Mouse (Mus musculus) cerebellum, adult 11-12 months (tissue): ENCODE measurements around the gene A930009A15Rik.

Experiments
- DNase-seq: peaks from one replicate; pipeline ENCODE4 v3.0.0; 2022

Gene A930009A15Rik

DNA sequence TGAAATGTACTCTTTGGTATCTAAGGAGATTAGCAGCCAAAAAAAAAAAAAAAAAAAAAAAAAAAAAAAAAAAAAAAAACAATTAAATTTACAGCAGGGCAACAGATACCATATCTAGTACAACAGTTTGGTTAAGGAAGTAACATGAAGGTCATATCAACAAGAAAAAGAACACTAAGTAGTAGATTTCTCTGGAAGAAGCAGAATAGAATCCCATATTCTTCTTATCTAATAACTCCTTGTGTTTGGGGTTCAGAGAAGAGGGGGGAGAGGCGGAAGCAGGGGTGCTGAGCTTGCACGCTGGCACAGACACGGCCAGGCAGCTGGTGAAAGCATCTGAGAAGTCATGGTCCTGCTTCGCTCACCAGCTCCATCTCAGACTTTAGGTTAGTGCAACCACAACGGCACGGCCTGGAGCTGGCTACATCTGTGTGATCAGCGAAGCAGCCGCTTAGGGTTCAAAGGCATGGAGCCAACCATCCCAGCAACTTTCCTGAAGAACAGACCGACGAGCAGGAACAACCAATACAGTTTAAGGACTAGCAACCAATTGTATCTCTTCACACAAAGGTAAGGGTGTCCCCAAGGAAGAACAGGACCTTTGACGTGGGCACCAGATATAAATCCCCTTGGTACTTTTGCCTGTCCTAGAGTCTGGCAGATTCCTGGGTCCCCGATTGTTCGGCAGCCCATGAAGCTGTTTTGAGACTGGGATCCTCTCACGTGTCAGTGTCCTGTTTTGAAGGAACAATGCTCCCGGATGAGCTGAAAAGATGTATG lies at the start of gene A930009A15Rik:
Gene A930009A15Rik, plus strand, starts transcription at position 275 of the 780 bp plus-strand sequence.
- no peak for DNase-seq

DNA sequence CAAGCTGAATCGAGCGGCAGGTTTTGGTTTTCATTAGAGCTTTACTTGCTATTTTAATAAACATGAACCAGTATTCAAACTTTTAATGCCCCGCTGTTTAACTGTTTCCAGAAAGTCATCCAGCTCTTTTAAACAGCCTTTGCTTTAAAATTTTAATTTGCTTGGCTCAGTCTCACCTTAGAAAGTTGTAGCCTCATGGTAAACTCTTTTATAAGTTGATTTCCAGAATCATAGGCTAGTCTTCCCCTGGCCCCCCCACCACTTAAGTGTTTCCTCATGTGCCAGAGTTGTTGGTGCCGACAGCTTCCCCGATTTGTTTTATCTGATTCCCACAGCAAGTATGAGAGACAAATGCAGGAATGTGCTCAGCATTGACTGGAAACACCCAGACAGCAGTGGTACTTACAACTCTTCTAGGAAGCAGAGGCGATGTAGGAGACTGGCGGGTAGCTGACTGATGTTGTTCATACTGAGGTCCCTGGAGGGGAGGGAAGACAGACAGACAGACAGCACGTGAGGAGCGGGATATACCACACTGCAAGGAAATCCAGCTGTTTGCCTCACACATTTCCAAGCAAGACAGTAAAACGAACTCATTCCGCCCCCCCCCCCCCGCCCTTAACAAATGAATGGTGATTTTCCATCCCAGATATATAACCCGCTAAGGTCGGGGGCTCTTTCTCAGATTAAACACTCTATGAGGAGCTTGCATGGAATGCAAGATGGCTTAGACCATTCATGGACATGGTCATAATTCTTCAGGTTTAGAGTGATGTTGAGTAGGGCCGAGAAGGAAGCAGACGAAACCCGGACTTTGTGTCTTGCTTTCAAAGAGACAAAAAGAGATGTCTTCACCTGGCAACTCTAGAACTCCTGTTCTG lies 49.3 kb upstream of the A930009A15Rik start:
- DNase-seq: no peak

DNA sequence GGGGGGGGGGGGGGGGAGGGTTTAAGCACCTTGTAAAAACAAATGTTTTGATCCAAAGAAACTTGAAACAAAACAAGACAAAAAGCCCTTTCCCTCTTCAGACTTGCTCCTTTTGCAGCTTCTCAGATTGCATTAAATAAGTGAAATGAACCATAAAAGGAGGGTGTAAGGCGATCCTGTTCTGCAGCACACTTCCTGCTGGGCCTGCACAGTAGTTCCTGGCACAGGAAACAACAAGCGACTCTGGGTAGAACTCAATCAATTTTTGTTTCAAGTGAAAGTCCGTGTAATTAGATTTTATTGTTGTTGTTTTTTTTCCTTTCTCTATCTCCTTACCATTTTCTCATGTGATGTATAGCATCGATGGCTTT lies 48.7 kb upstream of the A930009A15Rik start:
- no peak for DNase-seq

DNA sequence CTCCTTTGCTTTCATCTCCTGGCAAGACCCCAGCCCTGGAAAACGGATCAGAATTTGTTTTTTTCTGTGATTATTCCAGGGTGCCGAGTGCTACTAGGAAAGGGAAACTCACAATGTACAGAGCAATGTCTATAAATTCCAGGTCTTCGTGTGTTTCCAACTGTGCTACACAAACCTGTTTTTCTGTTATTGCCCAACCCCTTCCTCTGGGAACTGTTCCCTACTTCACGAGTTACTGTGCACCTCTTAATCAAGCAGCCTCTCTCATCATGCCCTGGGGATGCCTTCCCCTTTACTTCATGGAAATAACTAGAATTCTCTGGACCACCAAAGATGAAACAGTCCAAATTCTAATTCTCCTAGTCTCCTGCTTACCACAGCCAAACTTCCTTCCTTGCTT lies 40.9 kb upstream of the A930009A15Rik start:
- no peak for DNase-seq

DNA sequence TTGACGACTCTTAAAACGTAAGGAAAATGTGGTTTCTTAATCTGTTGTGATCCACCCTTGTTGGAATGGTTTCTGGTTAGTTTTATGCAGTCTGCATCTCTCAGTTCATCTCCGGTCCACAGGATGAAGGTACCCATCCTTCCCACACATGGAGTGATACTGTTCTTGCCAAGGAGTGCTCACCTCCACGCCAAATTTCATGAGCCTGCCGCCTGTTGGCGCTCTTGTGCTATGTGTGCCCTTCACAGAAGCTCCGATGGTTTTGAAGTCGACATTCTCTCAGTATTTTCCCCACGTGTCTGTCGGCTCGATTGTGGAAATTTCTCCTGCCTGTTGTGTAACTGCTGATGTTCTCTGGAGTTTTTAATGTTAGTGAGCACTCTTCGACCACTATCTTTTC lies 40.0 kb upstream of the A930009A15Rik start:
- peak; percentile 21 for DNase-seq

DNA sequence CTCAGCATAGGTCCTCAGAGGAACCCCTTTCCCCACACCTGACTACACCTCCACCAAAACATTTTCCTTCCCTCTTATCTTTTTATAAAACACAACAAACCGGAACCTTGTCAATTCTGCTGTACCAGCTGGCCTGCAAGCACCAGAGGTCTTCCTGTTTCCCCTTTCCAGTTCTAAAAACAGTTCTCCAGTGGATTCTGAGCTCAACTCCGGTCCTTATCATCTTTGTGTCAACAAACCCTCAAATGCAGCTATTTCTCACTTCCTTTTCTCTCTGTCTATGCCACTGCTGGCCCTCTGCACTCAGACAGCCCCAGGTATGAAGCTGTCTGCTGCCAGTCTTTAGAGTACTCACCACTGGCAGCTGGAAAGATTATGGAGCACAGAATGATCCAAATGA lies 39.0 kb upstream of the A930009A15Rik start:
- DNase-seq: no peak

DNA sequence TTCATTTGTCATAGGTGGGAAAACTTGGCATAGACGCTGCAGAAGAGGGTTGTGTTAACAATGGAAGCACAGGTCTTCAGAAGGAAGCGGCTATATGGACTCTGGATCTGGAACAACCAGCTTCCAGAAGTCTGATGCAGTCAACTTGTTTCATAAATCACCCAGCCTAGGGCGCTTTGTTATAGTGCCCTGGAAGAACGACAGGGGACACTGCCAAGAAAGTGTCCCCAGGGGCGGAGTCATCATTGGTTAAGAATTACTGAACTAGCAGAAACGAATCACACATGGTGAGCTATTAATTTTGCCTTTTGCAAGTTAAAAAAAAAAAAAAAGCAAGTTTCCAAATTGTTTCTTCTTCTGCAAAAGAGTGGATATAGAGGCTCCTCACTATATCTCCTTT lies 26.9 kb upstream of the A930009A15Rik start:
- DNase-seq: no peak

DNA sequence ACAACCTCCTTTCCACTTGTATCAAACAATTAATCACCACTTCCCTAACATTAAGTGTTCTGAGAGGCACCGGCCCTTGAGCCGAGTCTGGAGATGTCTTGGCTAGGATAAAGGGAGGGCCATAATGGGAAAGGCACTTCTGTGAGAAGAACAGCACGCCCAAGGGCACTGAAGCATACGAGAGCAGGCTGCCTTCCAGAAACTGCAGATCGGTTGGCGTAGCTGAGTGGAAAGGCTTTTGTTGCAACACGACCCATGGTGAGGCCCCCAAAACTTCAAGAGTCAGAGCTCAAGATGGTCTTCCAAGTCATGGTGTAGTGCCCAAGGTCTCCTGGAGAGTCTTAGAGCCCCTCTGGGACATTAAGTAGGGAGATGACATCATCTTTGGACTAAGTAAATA lies 19.5 kb upstream of the A930009A15Rik start:
- DNase-seq: no peak

DNA sequence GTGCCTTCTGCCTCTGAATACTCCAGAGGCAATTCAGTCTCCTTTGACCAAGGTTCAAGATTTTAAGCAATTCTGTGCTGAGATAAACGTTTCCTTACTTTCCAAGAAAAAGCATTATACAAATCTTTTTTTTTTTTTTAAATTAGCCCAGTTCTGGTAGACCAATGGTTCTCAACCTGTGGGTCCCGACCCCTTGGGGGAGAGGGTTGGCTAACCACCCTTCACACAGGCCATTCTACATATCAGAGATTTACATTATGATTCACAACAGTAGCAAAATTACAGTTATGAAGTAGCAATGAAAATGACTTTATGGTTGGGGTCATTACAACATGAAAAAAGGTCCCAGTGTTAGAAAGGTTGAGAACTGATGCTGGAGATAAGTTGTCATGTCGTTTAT lies 18.7 kb upstream of the A930009A15Rik start:
- no peak for DNase-seq

DNA sequence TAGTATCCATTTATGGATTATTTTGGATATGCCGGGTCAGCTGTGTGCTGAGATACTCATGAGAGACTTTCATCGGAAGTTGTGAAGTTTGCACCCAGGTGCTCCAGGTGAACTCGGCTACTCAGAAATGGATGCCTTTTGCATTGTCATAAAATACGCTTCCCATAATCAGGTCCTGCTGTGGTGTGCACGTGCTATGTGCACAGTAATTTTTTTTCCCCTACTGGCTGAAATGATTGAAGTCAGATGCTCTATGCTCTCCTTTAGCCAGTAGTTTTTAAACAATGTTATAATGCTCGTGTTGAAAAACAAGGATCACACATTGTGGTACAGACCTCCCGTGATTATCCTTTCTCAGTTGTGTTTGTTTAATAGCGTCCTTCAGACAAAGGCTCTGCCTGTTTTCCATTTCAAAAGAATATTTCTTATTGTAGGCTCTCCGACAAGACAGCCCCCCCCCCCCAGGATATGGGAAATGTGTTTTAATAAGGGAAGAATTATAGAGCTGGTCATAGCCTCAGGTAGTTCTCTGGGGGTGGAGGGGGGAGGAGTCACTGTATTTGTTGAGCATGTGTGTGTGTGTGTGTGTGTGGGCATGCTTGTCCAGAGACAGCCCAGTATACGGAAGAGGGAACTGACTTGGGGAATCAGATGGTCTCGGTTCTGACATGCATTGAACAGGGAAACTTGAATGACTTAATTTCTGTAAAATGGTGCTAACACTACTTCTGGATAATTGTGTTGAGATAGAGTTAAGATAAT lies 16.3 kb upstream of the A930009A15Rik start:
- no peak for DNase-seq

DNA sequence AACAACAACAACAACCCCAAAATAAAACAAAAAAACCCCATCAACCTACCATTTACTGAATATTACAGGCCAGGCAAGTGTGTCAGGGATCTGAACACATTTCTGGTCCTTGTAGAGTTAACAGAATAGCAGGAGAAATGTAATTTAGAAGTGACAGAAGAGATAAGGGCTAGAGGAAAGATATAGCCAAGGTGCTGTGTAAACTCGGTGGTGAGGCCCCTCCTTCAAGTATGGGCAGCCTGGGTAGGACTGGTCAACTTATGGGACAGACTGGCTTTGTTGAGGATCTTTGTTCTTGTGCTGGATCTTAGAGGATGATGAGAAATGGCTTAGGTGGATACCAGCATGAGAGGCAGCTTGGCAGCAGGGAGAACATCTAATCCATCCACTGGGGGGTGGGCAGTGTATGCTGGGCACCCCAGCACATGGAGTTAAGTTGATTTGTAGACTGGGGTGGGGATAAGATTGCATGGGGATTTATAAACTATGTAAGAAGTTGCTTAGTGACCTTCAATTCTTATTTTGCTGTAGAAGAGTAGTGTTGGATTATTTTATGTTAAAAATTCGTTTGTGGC lies 14.5 kb upstream of the A930009A15Rik start:
- no peak for DNase-seq

DNA sequence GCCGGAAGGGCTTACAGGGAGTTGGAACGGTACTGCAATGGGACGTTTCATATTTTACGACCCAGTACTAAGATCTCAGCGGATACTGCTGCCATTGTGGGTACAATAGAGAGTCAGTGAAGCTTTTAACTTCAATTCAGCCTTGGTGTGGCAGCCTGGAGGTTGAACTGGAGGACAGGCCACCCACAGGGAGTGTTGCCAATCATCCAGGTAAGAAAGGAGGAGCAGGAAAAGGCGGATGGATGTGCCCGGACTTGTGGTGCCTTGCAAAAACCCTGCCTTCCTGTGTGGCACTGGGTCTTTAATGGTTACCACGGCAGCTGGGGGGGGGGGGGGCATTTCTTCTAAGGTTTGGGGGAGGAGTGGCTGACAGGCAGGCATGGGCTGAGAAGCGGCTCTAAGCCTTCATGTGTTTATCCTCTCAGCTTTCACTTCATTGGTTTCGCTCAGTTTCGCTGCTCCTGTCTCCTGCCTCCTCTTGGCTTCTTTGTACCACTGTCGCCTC lies 13.0 kb upstream of the A930009A15Rik start:
- DNase-seq: no peak

DNA sequence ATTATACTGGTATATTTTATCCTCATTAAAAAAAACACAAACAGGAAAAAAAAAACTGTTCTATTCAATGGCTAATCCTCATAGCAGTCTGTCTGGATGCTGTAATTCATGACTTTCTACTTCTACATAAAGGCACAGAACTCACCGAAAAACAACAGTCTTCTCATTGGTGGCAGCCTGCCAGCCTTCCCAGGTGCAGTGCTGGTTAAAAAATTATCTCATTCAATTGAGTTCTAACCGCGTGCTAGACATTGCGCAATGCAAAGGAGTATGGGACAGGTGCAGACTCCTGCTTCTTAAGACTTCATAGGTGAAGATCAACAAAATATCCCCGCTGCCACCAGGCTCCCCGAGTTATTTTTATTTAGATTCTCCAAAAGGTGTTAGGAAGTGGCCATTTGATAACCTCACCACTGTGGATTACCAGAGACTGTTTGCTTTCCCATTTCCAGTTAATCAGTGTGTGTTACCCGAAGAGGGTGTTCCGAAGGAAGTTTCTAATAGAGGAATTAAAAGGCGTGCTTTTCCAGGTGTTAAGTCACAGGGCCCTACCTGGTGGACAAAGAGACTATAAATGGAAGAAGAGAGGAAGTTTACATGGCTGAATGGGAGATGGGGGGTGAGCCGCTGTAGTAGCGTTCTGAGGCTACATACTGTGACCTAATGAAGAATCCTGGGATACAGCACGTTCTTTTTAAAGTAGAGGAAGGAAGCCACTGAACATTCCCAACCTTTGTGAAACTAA lies 8.5 kb upstream of the A930009A15Rik start:
- DNase-seq: peak; percentile 46

DNA sequence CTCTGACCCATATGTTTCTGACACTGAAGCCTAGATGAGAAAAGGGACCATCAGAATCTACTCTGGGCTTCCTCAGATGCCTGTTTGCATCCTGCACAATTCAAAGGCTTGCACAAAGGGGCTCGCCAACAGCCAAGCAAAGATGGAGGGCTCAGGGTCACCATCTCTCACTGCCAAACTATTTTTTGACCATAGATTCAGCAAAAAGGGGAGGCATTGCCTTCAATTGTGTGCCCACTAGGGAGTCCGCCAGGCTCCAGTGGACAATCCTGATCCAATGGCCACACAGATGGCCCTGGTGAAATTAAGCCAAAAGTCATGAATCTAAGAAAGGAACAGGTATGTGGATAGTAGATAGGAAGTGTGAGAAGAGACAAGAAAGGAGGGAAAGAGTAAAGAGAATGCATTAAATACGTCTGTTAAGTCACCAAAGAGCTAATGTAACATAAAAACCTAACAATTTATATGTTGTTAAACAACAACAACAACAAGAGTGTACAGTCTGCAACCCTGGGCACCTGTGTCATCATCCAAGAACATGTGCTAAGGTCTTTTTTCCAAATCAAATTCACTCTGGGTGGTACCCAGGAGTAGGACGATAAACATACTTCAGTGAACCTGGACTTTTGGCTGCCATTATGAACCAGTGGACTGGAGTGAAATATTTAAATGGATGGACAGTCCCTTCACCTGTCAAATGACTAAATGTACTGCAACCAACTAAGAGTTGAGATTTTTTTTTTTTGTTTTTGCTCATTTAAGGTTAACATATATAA lies 6.7 kb upstream of the A930009A15Rik start:
- DNase-seq: peak; percentile 52

DNA sequence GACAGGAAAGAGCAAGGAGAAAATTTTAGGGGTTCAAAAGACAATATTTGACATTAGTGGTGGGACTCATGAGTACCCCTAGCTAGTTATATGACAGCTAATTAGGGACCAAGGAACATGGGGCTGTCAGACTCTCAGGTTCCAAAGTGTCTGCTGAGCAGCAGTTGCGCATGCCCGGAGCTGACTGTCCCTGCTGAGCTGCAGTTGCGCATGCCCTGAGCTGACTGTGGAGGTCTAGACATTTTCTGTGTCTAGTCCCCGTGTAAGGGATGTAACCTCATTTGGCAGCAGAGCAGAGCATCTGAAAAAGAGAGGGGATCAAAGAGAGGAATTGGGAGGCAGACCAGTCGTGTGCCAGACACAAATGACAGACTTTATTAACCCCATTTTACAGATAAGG lies 5.8 kb upstream of the A930009A15Rik start:
- DNase-seq: no peak

DNA sequence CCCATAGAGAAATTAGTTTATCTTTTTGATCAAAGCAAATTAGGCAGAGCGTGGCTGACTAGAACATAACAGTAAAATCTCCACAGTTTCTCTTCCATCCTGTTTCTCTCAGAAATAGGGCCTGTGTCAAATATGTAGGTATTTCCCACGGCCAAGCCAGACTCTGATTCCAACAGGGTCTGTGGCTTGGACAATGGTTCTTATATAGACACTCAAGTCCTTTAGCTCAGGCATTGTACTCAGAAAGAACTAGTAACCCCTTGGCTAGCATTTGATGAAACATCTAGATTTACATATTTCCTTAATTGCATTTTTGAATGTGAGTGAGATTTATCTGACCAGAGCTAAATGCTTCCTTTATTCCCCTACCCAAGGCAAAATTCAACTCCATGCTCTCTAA lies 791 bp downstream of the A930009A15Rik start:
- DNase-seq: no peak

DNA sequence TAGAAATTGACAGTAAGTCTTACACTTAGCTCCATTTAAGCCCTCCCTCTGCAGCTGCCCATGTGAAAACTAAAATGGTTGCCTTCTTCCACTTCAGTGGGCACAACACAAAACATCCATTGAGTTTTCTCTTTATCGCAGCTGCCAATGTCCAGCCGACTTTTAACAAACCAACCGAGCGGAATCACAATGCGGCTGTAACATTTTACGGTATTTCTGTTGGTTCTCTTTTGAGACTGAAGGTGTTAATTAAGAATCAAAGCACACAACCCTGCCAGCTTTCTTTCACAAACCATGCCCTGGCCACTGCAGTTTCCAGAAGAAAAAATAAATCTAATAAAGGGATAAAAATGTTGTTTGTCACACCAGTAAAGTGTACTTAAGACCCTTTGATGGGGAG lies 1.5 kb downstream of the A930009A15Rik start:
- DNase-seq: no peak

DNA sequence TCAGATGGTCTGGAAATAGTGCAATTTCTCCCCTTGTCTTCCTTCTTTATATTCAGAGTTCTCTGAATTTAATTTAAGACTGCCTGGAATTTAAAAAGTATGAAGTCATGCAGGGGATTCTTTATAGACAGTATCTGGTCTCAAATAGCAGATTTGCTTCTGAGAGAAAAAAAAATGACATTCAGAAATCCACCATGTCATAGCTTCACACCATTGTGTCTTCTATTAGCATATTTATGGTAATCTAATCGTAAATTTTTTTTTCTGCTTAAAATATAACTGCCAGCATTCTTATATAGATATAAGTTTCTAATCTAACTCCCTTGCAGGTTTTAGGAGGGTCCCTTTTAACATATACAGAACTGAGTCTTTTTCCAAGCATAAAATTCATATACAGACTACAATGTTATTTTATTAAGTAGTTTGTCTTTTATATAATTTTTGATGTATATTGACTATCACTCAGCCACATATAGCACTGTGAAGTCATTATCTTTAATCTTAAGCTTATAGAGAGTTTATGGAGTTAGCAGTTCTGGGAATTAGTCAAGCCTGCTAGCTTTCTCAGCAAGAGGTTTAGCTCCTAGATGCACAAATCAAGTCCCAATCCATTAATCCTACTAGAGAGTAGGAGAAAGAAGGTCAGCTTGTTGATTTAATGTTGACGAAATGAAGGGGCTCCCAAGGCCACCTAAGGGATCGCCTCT lies 2.1 kb downstream of the A930009A15Rik start:
- no peak for DNase-seq

DNA sequence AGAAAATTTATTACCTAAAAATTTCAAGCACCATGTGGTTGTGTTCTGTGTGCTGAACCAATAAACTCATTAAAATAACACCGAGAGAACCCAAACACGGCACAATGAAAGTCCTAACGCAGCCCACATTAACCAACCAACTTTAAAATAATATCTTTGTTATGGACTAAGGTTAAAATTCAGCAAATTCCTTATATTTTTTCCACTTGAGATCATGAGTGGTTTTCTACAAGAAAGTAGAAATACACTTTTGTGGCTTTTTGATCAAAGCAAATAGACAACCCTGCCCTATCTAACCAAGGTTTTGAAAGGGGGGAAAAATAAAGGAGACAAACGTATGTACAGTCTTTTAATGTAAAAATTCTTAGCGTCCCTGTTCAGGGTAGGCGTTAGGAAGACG lies 9.3 kb downstream of the A930009A15Rik start:
- no peak for DNase-seq

DNA sequence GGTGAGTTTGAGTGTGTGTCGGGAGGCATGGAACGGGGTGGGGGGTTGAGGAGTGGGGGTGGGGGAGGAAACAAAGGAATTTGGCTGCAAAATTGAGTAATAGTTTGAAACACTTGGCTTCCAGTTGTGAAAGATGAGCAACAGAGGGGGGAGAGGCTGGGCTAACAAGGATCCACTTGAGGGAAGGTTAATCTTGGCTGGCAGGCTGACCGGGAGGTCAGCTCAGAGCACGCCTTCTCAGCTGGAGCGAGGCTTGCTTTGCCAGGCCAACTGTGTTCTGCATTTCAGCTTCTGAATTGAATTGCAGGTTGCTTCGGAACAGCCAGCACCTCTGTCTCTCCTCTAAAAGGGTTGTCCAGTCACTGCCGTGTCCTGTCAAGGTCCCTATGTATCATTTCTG lies 9.7 kb downstream of the A930009A15Rik start:
- DNase-seq: no peak

DNA sequence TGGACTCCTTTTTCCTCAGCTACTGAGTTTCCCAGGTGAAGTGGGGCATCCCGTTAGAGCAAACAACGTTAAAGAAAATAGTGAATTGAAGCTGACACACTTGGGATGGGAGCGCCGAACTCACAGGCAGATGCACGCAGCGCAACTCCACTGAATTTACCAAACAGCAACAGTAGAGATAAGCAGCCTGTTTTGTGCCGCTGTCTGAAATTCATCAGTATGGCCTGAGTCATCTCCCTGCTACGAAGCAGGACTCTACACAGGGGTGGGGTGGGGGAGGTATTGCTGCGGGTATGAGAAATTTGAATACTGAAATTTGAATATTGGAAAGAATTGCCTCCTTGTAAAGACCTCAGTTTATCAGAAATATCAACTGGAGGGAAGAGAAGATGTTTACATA lies 12.2 kb downstream of the A930009A15Rik start:
- no peak for DNase-seq
